Mouse (Mus musculus): ENCODE data around the gene Polr1d. TPM values are rescaled to one million over a fixed set of nuclear protein-coding genes. Genes with fewer than 3 reads are reported as not detected.

Polr1d gene
- total and polyA plus RNA-seq, 3 experiments, result 107 to 188 (median 131) TPM

DNA sequence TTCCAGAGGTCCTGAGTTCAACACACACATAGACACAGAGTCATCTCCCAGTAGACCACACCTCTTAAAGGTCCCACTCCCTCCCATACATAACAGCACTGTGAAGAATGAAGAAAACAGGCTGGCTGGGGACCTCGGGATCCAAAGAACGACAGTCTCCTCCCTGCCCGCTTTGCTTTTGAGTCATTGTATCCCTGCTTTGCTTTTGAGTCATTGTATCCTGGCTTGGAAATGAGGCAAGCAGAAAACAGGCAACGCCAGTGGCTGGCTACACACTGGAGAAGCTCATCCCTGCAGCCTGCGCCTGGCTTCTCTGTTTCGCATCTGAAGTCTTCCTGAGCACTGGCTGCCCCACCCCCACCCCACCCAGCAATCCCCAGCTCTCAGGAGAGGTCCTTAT lies 40.2 kb downstream of the Polr1d start:
- ATAC-seq (ENCODE audit: extremely low read depth, insufficient number of reproducible peaks, low FRiP score, poor library complexity, severe bottlenecking) (no peak), DNase-seq (ENCODE audit: low spot score) (no peak)
- no peaks in the 10 kb centered on the region for H3K27me3 ChIP-seq (ENCODE audit: insufficient read depth, low read length)
- no peaks in the 10 kb centered on the region for H3K4me1 ChIP-seq (ENCODE audit: insufficient read depth, low read depth, low read length)
- peaks cover 13% of the 10 kb centered on the region for H3K9me3 ChIP-seq (replicated peaks)
- H3K4me3 ChIP-seq (ENCODE audit: low read depth, low read length), result no peak overlapping the region
- no peak for TF ChIP-seq TAL1 (conservative IDR thresholded peaks at IDR 0.05; ENCODE audit: low read depth, low read length)
- no peak for TF ChIP-seq GATA2 (IDR thresholded peaks at IDR 0.05; ENCODE audit: borderline replicate concordance, low read depth, low read length)
- TF ChIP-seq CTCF (IDR thresholded peaks at IDR 0.05; ENCODE audit: low read depth, low read length), result no peak
- no peak for TF ChIP-seq POLR2AphosphoS5 (IDR thresholded peaks at IDR 0.05; ENCODE audit: insufficient replicate concordance, low read depth, low read length)
- no peak for TF ChIP-seq GATA1 (IDR thresholded peaks at IDR 0.05; ENCODE audit: borderline replicate concordance, low read length)
- H3K36me3 ChIP-seq (replicated peaks), result peaks cover 14% of the 10 kb centered on the region

DNA sequence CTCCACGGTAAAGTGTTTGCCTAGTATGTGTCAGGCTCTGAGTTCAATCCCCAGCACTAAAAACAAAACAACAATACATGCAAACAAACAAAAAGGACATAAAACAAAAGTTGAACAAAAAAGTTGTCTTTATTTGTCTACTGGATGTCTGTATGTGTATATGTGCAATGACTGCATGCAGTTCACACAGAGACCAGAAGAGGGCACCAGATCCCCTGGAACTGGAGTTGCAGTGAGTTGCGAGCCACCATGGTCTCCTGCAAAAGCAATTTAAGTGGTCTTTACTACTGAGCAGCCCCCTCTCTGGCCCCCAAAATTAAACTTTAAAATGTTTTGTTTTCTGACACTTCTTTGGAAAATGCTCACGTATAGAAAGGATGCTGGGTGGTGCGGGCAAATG lies 44.3 kb downstream of the Polr1d start:
- TF ChIP-seq TAL1 (conservative IDR thresholded peaks at IDR 0.05; ENCODE audit: low read depth, low read length), result no peak
- TF ChIP-seq GATA2 (IDR thresholded peaks at IDR 0.05; ENCODE audit: borderline replicate concordance, low read depth, low read length), result no peak
- TF ChIP-seq GATA1 (IDR thresholded peaks at IDR 0.05; ENCODE audit: borderline replicate concordance, low read length), result no peak
- no peak for TF ChIP-seq CTCF (IDR thresholded peaks at IDR 0.05; ENCODE audit: low read depth, low read length)
- no peak for TF ChIP-seq POLR2AphosphoS5 (IDR thresholded peaks at IDR 0.05; ENCODE audit: insufficient replicate concordance, low read depth, low read length)
- Histone ChIP-seq H3K36me3 (replicated peaks) (no peaks in the 10 kb centered on the region), H3K4me1 (ENCODE audit: insufficient read depth, low read depth, low read length) (peaks cover 7% of the 10 kb centered on the region), H3K4me3 (ENCODE audit: low read depth, low read length) (no peak overlapping the region), H3K27me3 (ENCODE audit: insufficient read depth, low read length) (no peaks in the 10 kb centered on the region), H3K9me3 (replicated peaks) (peaks cover 4% of the 10 kb centered on the region; the same call in 1 of the 2 replicates)
- DNase-seq (ENCODE audit: low spot score) (no peak), ATAC-seq (ENCODE audit: extremely low read depth, insufficient number of reproducible peaks, low FRiP score, poor library complexity, severe bottlenecking) (no peak)

DNA sequence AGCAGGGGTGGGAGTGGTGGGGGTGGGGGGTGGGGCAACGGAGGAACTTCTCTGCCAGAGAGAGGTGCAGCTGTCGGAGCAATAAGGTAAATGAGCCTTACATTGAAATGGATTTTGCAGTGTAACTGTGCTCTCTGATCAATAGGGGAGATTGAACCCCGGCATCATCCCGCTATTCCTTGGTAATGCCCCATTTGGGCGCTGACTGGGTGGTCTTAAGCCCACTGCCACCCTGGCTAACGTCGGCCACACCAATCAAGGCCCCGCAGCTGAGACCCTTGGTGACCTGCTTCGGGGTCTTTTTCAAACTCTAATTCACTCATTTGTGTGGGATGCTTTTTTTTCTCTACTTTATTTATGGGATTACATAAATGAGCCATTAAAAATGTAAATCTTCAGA lies 47.9 kb downstream of the Polr1d start:
- no peaks in the 10 kb centered on the region for H3K27me3 ChIP-seq (ENCODE audit: insufficient read depth, low read length)
- peaks cover 4% of the 10 kb centered on the region; the same call in 1 of the 2 replicates for H3K9me3 ChIP-seq (replicated peaks)
- peaks cover 7% of the 10 kb centered on the region for H3K4me1 ChIP-seq (ENCODE audit: insufficient read depth, low read depth, low read length)
- DNase-seq (ENCODE audit: low spot score) (no peak), ATAC-seq (ENCODE audit: extremely low read depth, insufficient number of reproducible peaks, low FRiP score, poor library complexity, severe bottlenecking) (no peak)
- TF ChIP-seq POLR2AphosphoS5 (IDR thresholded peaks at IDR 0.05; ENCODE audit: insufficient replicate concordance, low read depth, low read length) (no peak), TAL1 (conservative IDR thresholded peaks at IDR 0.05; ENCODE audit: low read depth, low read length) (no peak), CTCF (IDR thresholded peaks at IDR 0.05; ENCODE audit: low read depth, low read length) (no peak), GATA1 (IDR thresholded peaks at IDR 0.05; ENCODE audit: borderline replicate concordance, low read length) (no peak), GATA2 (IDR thresholded peaks at IDR 0.05; ENCODE audit: borderline replicate concordance, low read depth, low read length) (no peak)
- H3K4me3 ChIP-seq (ENCODE audit: low read depth, low read length), result no peak overlapping the region
- H3K36me3 ChIP-seq (replicated peaks), result no peaks in the 10 kb centered on the region

- H3K36me3 ChIP-seq (replicated peaks), result no peaks in the 10 kb centered on the region
- TF ChIP-seq GATA1 (IDR thresholded peaks at IDR 0.05; ENCODE audit: borderline replicate concordance, low read length), result no peak
- no peak for TF ChIP-seq POLR2AphosphoS5 (IDR thresholded peaks at IDR 0.05; ENCODE audit: insufficient replicate concordance, low read depth, low read length)
- TF ChIP-seq TAL1 (conservative IDR thresholded peaks at IDR 0.05; ENCODE audit: low read depth, low read length), result no peak
- no peak for TF ChIP-seq GATA2 (IDR thresholded peaks at IDR 0.05; ENCODE audit: borderline replicate concordance, low read depth, low read length)
- no peak for TF ChIP-seq CTCF (IDR thresholded peaks at IDR 0.05; ENCODE audit: low read depth, low read length)
- ATAC-seq (ENCODE audit: extremely low read depth, insufficient number of reproducible peaks, low FRiP score, poor library complexity, severe bottlenecking), result no peak
- no peak overlapping the region for H3K4me3 ChIP-seq (ENCODE audit: low read depth, low read length)
- peaks cover 7% of the 10 kb centered on the region for H3K4me1 ChIP-seq (ENCODE audit: insufficient read depth, low read depth, low read length)
- DNase-seq (ENCODE audit: low spot score), result no peak
- peaks cover 4% of the 10 kb centered on the region; the same call in 1 of the 2 replicates for H3K9me3 ChIP-seq (replicated peaks)
- no peaks in the 10 kb centered on the region for H3K27me3 ChIP-seq (ENCODE audit: insufficient read depth, low read length)
These were observed 48.8 kb downstream of the Polr1d start for GRCm38 (mm10) chr5:147125542-147126185.

- Histone ChIP-seq H3K9me3 (replicated peaks) (no peaks in the 10 kb centered on the region), H3K4me3 (ENCODE audit: low read depth, low read length) (no peak overlapping the region), H3K27me3 (ENCODE audit: insufficient read depth, low read length) (no peaks in the 10 kb centered on the region), H3K4me1 (ENCODE audit: insufficient read depth, low read depth, low read length) (peaks cover 7% of the 10 kb centered on the region), H3K36me3 (replicated peaks) (no peaks in the 10 kb centered on the region)
- ATAC-seq (ENCODE audit: extremely low read depth, insufficient number of reproducible peaks, low FRiP score, poor library complexity, severe bottlenecking) (no peak), DNase-seq (ENCODE audit: low spot score) (no peak)
- TF ChIP-seq POLR2AphosphoS5 (IDR thresholded peaks at IDR 0.05; ENCODE audit: insufficient replicate concordance, low read depth, low read length), result no peak
- no peak for TF ChIP-seq TAL1 (conservative IDR thresholded peaks at IDR 0.05; ENCODE audit: low read depth, low read length)
- TF ChIP-seq GATA1 (IDR thresholded peaks at IDR 0.05; ENCODE audit: borderline replicate concordance, low read length), result no peak
- TF ChIP-seq GATA2 (IDR thresholded peaks at IDR 0.05; ENCODE audit: borderline replicate concordance, low read depth, low read length), result no peak
- no peak for TF ChIP-seq CTCF (IDR thresholded peaks at IDR 0.05; ENCODE audit: low read depth, low read length)
These were observed 51.0 kb downstream of the Polr1d start for GRCm38 (mm10) chr5:147127860-147128259.

DNA sequence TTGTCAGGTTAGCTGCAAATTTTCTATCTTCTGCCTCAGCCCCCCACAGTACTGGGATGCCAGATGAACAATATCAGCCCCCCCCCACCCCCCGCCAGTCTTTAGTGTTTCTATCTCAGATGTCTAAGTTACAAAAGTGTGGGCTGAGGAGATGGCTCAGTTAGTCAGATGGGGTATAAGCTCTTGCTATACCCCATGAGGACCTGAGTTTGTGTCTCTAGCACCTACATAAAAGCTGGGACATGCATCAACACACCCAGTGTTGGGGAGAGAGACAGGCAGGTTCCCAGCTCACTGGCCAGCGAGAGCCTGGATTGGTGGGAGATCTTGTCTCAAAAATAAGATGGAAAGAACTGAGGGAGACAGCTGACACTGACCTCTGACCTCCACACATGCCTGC lies 52.6 kb downstream of the Polr1d start:
- Histone ChIP-seq H3K9me3 (replicated peaks) (no peaks in the 10 kb centered on the region), H3K27me3 (ENCODE audit: insufficient read depth, low read length) (no peaks in the 10 kb centered on the region), H3K4me3 (ENCODE audit: low read depth, low read length) (no peak overlapping the region), H3K36me3 (replicated peaks) (no peaks in the 10 kb centered on the region), H3K4me1 (ENCODE audit: insufficient read depth, low read depth, low read length) (no peaks in the 10 kb centered on the region; the same call in 1 of the 2 replicates)
- ATAC-seq (ENCODE audit: extremely low read depth, insufficient number of reproducible peaks, low FRiP score, poor library complexity, severe bottlenecking) (no peak), DNase-seq (ENCODE audit: low spot score) (no peak)
- TF ChIP-seq POLR2AphosphoS5 (IDR thresholded peaks at IDR 0.05; ENCODE audit: insufficient replicate concordance, low read depth, low read length) (no peak), CTCF (IDR thresholded peaks at IDR 0.05; ENCODE audit: low read depth, low read length) (no peak), GATA1 (IDR thresholded peaks at IDR 0.05; ENCODE audit: borderline replicate concordance, low read length) (no peak), TAL1 (conservative IDR thresholded peaks at IDR 0.05; ENCODE audit: low read depth, low read length) (no peak), GATA2 (IDR thresholded peaks at IDR 0.05; ENCODE audit: borderline replicate concordance, low read depth, low read length) (no peak)

Data from G1E (cell line).